Comparison of ENCODE assay signal across 11 mouse cellular contexts in the genomic region with DNA sequence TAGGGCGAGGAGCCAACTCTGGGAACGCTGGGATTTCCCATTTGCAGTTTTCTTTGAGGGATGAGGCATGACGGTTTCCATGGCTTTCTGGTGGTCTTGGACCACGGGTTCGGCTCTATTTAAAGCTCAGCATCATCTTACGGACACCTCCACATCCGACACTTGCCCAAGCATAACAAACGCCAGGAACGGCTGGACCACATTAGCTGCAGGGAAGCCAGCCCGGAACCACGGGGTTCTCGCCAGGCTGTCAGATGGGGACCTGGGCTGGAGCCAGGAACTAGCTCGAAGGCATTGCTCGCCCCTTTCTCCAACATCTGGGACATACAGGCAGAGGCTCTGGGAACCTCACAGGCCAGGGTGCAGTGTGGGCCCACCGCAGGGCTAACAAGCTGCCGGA. TPM values are rescaled to one million over a fixed set of nuclear protein-coding genes. Genes with fewer than 3 reads are reported as not detected.
A peak's percentile ranks its signal among the peaks of the same experiment; 100 is the strongest.
DNase-seq lines count a peak whose midpoint lies in the region; ATAC-seq and TF ChIP-seq lines count a peak whose summit lies in the region.
"Had no signal": no experiment of that assay in that cellular context is flagged by ENCODE, and none has a peak within 500 bp of the region (broad histone marks: within the 10 kb centered on the region; RNA-seq: fewer than 3 reads in every experiment).

No protein-coding gene starts in this region.

- no peaks in the 10 kb centered on the region for H3K27me3 ChIP-seq in cerebellum, adult 2 months (ENCODE audit: control insufficient read depth, insufficient read depth, low read length)
- H3K27me3 ChIP-seq in lung, embryonic 14.5 days (ENCODE audit: insufficient read depth, low read length), result no peaks in the 10 kb centered on the region
- no peaks in the 10 kb centered on the region for H3K27me3 ChIP-seq in lung, postnatal 0 days (replicated peaks; ENCODE audit: insufficient read depth, low read length)

- H3K36me3 ChIP-seq in lung, embryonic 14.5 days (ENCODE audit: insufficient read depth), result no peaks in the 10 kb centered on the region
- H3K36me3 ChIP-seq in lung, postnatal 0 days (ENCODE audit: insufficient read depth, low read length), result no peaks in the 10 kb centered on the region

- no peak overlapping the region for H3K4me3 ChIP-seq in cerebellum, adult 2 months (replicated peaks; ENCODE audit: insufficient read depth, low read depth, low read length)
- no peak overlapping the region for H3K4me3 ChIP-seq in lung, embryonic 14.5 days (ENCODE audit: low read depth, low read length)
- no peak overlapping the region for H3K4me3 ChIP-seq in lung, postnatal 0 days (ENCODE audit: low read depth, low read length)

- peak; percentile 49 to 51 for DNase-seq in cerebellum, adult 2 months
- DNase-seq in lung, embryonic 14.5 days, result peak; percentile 82
- DNase-seq in lung, postnatal 0 days (ENCODE audit: low spot score), result no peak
- peak; percentile 58 to 75 for DNase-seq in gastrocnemius, adult 8-10 months (ENCODE audit: low spot score in 2 of 2)
- peak; percentile 46 for DNase-seq in lung, postnatal 36 days
- DNase-seq in c-Kit-positive CD71-positive TER-119-positive erythroid progenitor cells, embryonic 14.5 days (ENCODE audit: low spot score), result no peak
- DNase-seq in adrenal gland, postnatal 4 days (ENCODE audit: low spot score in 2 of 2), result no peak

- H3K9ac ChIP-seq in lung, embryonic 14.5 days, result no peak overlapping the region
- no peak overlapping the region for H3K9ac ChIP-seq in lung, postnatal 0 days (replicated peaks; ENCODE audit: low read depth)
- H3K9ac ChIP-seq: liver, embryonic 14.5 days had no signal

- peaks cover 3% of the 10 kb centered on the region; the same call in 1 of the 2 replicates for H3K4me1 ChIP-seq in cerebellum, adult 2 months (ENCODE audit: control insufficient read depth, insufficient read depth, low read length)
- no peaks in the 10 kb centered on the region for H3K4me1 ChIP-seq in lung, embryonic 14.5 days (ENCODE audit: insufficient read depth)
- H3K4me1 ChIP-seq in lung, postnatal 0 days (ENCODE audit: insufficient read depth, low read depth, low read length), result no peaks in the 10 kb centered on the region

- no peak overlapping the region for H3K27ac ChIP-seq in cerebellum, adult 2 months (ENCODE audit: insufficient read depth, low read length)
- H3K27ac ChIP-seq in lung, embryonic 14.5 days (ENCODE audit: low read depth), result no peak overlapping the region
- no peak overlapping the region for H3K27ac ChIP-seq in lung, postnatal 0 days (ENCODE audit: low read length)
- H3K27ac ChIP-seq: liver, embryonic 14.5 days had no signal

- H3K9me3 ChIP-seq in lung, embryonic 14.5 days (ENCODE audit: low read depth, low read length), result no peaks in the 10 kb centered on the region
- H3K9me3 ChIP-seq in lung, postnatal 0 days (ENCODE audit: low read length), result no peaks in the 10 kb centered on the region

- no peak overlapping the region for H3K4me2 ChIP-seq in lung, embryonic 14.5 days
- H3K4me2 ChIP-seq in lung, postnatal 0 days (replicated peaks; ENCODE audit: low read depth, low read length), result no peak overlapping the region

- no peak for ATAC-seq in cerebellum, adult (ENCODE audit: insufficient number of reproducible peaks, low FRiP score, low TSS enrichment)
- ATAC-seq in lung, embryonic 14.5 days (ENCODE audit: insufficient read depth), result peak; percentile 56; the same call in 1 of the 2 replicates
- ATAC-seq in lung, postnatal 0 days, result no peak; the same call in 1 of the 2 replicates

- WGBS in cerebellum, adult 2 months, result 11% methylated on average over 16 of the region's 16 CpGs
- 37% methylated on average over 16 of the region's 16 CpGs for WGBS in lung, embryonic 14.5 days
- WGBS in lung, postnatal 0 days, result 48% methylated on average over 16 of the region's 16 CpGs

- no peak for TF ChIP-seq CTCF in cerebellum, adult 2 months (IDR thresholded peaks at IDR 0.05; ENCODE audit: borderline replicate concordance, insufficient read depth, low read depth, low read length)
- no peak for TF ChIP-seq CTCF in lung, embryonic 14.5 days (IDR thresholded peaks at IDR 0.05; ENCODE audit: low read depth)
- no peak for TF ChIP-seq CTCF in lung, postnatal 0 days (IDR thresholded peaks at IDR 0.05)

- TF ChIP-seq POLR2A in cerebellum, adult 2 months (IDR thresholded peaks at IDR 0.05; ENCODE audit: borderline replicate concordance, insufficient read depth, low read length), result no peak

- no peak for TF ChIP-seq EP300 in lung, postnatal 0 days (IDR thresholded peaks at IDR 0.05)

RNA-seq across cellular contexts. Expression of gene Letmd1, which starts 17.6 kb away (rescaled TPM):
- polyA plus RNA-seq in cerebellum, adult 2 months (2012; rRNA removed), result 67.0 and 70.5 TPM in 2 replicates
- polyA plus RNA-seq in lung, embryonic 14.5 days (2014; fragmentation: Nextera tagmentation; extraction: Ambion mirVana), result 20.6 and 22.9 TPM in 2 replicates
- polyA plus RNA-seq in lung, postnatal 0 days (2015; fragmentation: Nextera tagmentation; extraction: Ambion mirVana), result 13.0 and 13.2 TPM in 2 replicates
- total RNA-seq in gastrocnemius, adult 8-10 months (2022), result 1 to 10 TPM; 6.6 to 7.9 (median 7.0) TPM
- total RNA-seq in adrenal gland, postnatal 4 days (2021), result 100 to 1,000 TPM in 1 of 2 experiments, 10 to 100 TPM in 1; 93.9 to 111 TPM

RNA-seq across cellular contexts. Expression of gene Slc11a2, which starts 26.4 kb away (rescaled TPM):
- polyA plus RNA-seq in cerebellum, adult 2 months (2012; rRNA removed), result 45.4 and 50.6 TPM in 2 replicates
- 17.8 and 21.6 TPM in 2 replicates for polyA plus RNA-seq in lung, embryonic 14.5 days (2014; fragmentation: Nextera tagmentation; extraction: Ambion mirVana)
- 16.1 and 19.2 TPM in 2 replicates for polyA plus RNA-seq in lung, postnatal 0 days (2015; fragmentation: Nextera tagmentation; extraction: Ambion mirVana)
- total RNA-seq in gastrocnemius, adult 8-10 months (2022), result 10 to 100 TPM; 31.0 to 39.7 (median 36.9) TPM
- 10 to 100 TPM; 73.1 to 89.5 TPM for total RNA-seq in adrenal gland, postnatal 4 days (2021)

RNA-seq across cellular contexts. Expression of gene Gm5475, which starts 29.3 kb away (rescaled TPM):
- polyA plus RNA-seq in cerebellum, adult 2 months (2012; rRNA removed), result not detected in 2 replicates
- polyA plus RNA-seq in lung, embryonic 14.5 days (2014; fragmentation: Nextera tagmentation; extraction: Ambion mirVana), result not detected in 2 replicates
- 0.11 and 0.12 TPM in 2 replicates for polyA plus RNA-seq in lung, postnatal 0 days (2015; fragmentation: Nextera tagmentation; extraction: Ambion mirVana)
- total RNA-seq in gastrocnemius, adult 8-10 months (2022), result under 1 TPM in 1 of 4 experiments, not detected in 3; 0.12 TPM
- under 1 TPM; 0.23 to 0.59 TPM for total RNA-seq in adrenal gland, postnatal 4 days (2021)
- polyA plus RNA-seq: heart, embryonic 16.5 days; spleen, adult 2 months had no signal

RNA-seq across cellular contexts. Expression of gene Csrnp2, which starts 44.0 kb away (rescaled TPM):
- polyA plus RNA-seq in cerebellum, adult 2 months (2012; rRNA removed), result 18.0 and 18.3 TPM in 2 replicates
- 15.7 and 18.0 TPM in 2 replicates for polyA plus RNA-seq in lung, embryonic 14.5 days (2014; fragmentation: Nextera tagmentation; extraction: Ambion mirVana)
- 4.7 and 4.9 TPM in 2 replicates for polyA plus RNA-seq in lung, postnatal 0 days (2015; fragmentation: Nextera tagmentation; extraction: Ambion mirVana)
- total RNA-seq in gastrocnemius, adult 8-10 months (2022), result 1 to 10 TPM; 2.6 to 4.0 (median 3.4) TPM
- 10 to 100 TPM in 1 of 2 experiments, 1 to 10 TPM in 1; 7.4 to 10.1 TPM for total RNA-seq in adrenal gland, postnatal 4 days (2021)

Comparison
In these comparisons a context has a peak if more than half of its experiments do, and no peak if none do; other contexts are left out.
1. DNase-seq: peak in cerebellum, adult 2 months (2 of 2), lung, embryonic 14.5 days (single experiment), gastrocnemius, adult 8-10 months (2 of 2) and lung, postnatal 36 days (single experiment); none in lung, postnatal 0 days (single experiment), c-Kit-positive CD71-positive TER-119-positive erythroid progenitor cells, embryonic 14.5 days (single experiment) and adrenal gland, postnatal 4 days (0 of 2).